Mouse (Mus musculus) cortical plate, adult 2 months (tissue): ENCODE measurements around the gene Pdxdc1. TPM values are rescaled to one million over a fixed set of nuclear protein-coding genes. Genes with fewer than 3 reads are reported as not detected.

ENCODE experiments used
- H3K27ac ChIP-seq: fragments of 200-500 bp; 2 replicates; pipeline ENCODE4 v1.5.1; 2012; ENCODE audit warnings: low read length, control low read depth, inconsistent platforms; ENCODE audit not compliant: insufficient read depth
- H3K4me1 ChIP-seq: fragments of 200-500 bp; 2 replicates; pipeline ENCODE4 v1.6.1; 2011; ENCODE audit warnings: low read length; ENCODE audit not compliant: control insufficient read depth, insufficient read depth
- H3K4me3 ChIP-seq: fragments of 200-500 bp; 2 replicates; pipeline ENCODE4 v1.5.1; 2011; ENCODE audit warnings: mild to moderate bottlenecking, low read length, control low read depth; ENCODE audit not compliant: insufficient read depth
- CTCF ChIP-seq: fragments of 200-500 bp; IDR thresholded peaks from 2 replicates; pipeline ENCODE4 v1.5.1; 2011; ENCODE audit warnings: mild to moderate bottlenecking, control low read depth, low read length; ENCODE audit not compliant: insufficient read depth; ENCODE audit errors: extremely low read depth
- POLR2A ChIP-seq: fragments of 200-500 bp; IDR thresholded peaks from 2 replicates; pipeline ENCODE4 v1.6.1; 2011; ENCODE audit warnings: mild to moderate bottlenecking, low read length, control low read depth; ENCODE audit not compliant: insufficient read depth; ENCODE audit errors: extremely low read depth
- polyA plus RNA-seq: library from polyadenylated mRNA; depleted of rRNA; stranded (reverse); fragments of >200 nt; gene quantifications from 2 replicates; pipeline ENCODE4 v1.2.3, GENCODE M21; 2012

The Pdxdc1 gene
- polyA plus RNA-seq, 1 experiment, result 75.3 TPM

DNA sequence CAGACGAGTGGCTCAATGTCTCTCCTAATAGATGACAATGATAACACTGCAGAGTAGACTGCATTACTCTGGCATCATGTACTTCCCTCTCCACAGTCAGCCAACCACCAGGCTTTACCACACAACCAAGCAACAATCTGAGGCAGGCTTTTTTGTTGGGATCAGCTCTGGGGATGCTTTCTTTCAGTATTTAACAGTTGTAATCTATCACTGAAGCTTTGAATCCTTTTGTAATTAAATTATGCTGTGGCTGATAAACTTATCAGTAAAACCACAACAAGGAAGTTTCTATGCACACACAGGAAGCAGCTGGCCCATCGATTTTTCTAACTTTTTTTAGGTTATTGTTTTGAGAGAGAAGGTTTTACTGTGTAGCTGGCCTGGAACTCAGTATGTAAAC is 54.6 kb downstream of the Pdxdc1 start:
- Histone ChIP-seq H3K4me3 (no peak overlapping the region), H3K27ac (no peak overlapping the region), H3K4me1 (no peaks in the 10 kb centered on the region)
- no peak for TF ChIP-seq CTCF
- no peak for TF ChIP-seq POLR2A

DNA sequence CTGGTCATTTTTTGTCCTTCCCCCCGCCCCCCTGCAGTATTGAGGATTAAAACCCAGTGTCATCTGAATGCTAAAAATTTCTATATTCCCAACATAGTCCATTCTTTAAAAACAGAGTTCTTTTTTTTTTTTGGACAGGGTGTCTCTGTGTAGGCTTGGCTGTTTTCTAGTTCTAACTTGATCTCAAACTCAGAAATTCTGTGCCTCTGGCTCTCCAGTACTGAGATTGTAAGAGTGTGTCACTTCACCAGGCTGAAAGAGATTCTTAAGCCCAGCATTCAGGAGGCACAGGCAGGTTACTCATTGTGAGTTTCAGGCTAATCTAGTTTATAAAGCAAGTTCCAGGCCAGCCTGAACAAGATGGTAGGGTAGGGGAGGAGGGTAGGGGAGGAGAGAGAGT is 56.3 kb downstream of the Pdxdc1 start:
- no peaks in the 10 kb centered on the region for H3K4me1 ChIP-seq
- TF ChIP-seq POLR2A, result no peak
- TF ChIP-seq CTCF, result no peak
- H3K4me3 ChIP-seq, result no peak overlapping the region
- no peak overlapping the region for H3K27ac ChIP-seq

DNA sequence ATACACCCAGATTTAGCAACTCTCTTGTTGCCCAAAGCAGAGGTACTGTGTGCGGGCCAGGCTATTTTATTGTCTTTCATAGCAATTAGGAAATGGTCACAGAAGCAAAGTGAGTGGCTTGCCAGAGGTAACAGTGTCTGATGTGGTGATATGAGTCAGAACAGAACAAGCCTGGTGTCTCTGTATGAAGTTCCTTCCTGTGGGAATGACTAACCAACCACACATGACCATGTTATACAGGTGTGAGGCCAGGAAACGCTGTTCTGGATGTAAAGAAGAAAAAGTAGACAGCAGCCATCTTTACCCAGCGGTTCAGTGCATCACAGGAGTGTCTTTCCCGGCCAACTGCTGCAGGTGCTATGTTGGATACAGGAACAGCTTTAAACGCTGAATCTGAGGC is 57.9 kb downstream of the Pdxdc1 start:
- TF ChIP-seq POLR2A, result no peak

GRCm38 (mm10) chr16:13840956-13841355 is 62.0 kb downstream of the Pdxdc1 start:
- Histone ChIP-seq H3K27ac (no peak overlapping the region), H3K4me3 (no peak overlapping the region), H3K4me1 (no peaks in the 10 kb centered on the region)
- no peak for TF ChIP-seq POLR2A
- TF ChIP-seq CTCF, result no peak

More for the DNA sequence above, 57.9 kb downstream of the Pdxdc1 start:
- H3K4me3 ChIP-seq, result no peak overlapping the region
- H3K4me1 ChIP-seq, result no peaks in the 10 kb centered on the region
- H3K27ac ChIP-seq, result no peak overlapping the region

DNA sequence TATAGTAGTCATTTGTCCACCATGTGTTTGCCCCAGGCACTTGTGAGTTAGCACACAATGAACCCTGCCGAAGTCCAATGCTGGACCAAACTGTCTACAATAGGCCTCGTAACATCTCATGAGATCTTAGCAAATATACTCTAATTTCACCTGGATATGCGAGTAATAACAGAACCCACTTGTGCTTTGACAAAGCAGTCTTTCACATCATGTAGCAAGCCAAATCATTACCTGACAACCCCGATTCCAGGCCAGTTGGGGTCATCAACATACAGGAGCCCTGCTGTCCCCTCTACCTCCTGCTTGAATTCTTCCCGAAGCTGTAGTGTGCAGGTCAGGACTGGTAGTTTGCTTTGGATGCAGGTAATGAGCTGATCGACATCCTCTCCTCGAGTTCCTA is 62.9 kb downstream of the Pdxdc1 start:
- Histone ChIP-seq H3K4me3 (no peak overlapping the region), H3K27ac (no peak overlapping the region), H3K4me1 (no peaks in the 10 kb centered on the region)
- TF ChIP-seq POLR2A, result no peak
- TF ChIP-seq CTCF, result no peak

DNA sequence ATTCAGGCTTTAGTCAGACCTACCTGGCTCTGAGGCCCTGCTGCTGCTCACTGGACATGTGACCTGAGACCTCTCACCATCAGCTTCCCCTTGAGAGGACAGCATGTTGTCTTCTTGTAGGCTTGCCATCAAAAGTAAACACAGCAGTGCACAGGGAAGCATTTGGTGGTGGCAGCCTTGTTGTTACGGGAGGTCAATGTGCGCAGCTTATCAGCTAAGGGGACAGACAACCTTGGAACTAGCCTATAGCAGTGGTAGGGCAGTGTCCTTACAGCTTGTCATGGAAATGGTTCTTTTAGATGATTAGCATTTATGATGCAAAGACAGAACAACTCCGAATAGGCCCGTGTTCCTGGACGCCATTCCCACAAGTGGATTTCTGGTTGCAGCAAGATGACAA is 68.5 kb downstream of the Pdxdc1 start:
- peaks cover 1% of the 10 kb centered on the region; the same call in 1 of the 2 replicates for H3K4me1 ChIP-seq
- H3K4me3 ChIP-seq, result no peak overlapping the region
- H3K27ac ChIP-seq, result no peak overlapping the region
- TF ChIP-seq CTCF (no peak), POLR2A (no peak)

DNA sequence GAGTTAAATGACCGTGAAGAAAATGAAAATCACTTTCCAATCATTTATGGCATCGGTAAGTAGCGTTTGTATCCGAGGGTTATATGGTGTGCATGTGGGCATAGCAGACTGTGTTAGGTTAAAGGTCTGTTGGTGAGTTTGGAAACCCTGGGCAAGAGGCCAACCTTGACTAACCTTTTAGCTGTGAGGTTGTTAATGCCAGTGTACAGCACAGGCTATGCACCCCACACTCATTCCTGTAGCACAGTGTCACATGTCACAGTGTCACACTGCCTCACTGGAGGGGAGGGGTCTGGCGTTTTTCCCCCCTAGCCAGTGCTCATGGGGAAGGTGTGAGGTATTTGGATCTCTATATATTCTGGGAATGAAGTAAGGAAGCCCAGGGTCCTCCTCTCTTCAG is 71.3 kb downstream of the Pdxdc1 start:
- H3K4me1 ChIP-seq, result peaks cover 1% of the 10 kb centered on the region; the same call in 1 of the 2 replicates
- TF ChIP-seq CTCF (no peak), POLR2A (no peak)
- H3K27ac ChIP-seq, result no peak overlapping the region
- no peak overlapping the region for H3K4me3 ChIP-seq

DNA sequence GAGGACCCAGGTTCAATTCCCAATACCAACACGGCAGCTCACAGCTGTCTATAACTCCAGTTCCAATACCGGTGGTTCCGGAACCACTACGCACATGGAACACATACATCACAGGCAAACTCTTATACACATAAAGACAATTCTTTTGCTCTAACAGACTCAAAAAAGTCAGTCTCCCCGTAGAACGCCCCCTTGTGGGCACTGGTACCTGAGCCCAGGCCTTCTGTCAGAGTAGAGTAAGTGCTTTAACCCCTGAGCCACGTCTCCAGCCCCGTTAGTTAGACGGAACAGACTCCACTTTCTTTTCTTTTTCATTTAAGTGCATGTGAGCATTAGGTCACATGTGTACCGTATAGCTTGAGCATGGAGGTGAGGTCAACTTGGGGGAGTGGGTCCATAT is 72.5 kb downstream of the Pdxdc1 start:
- no peak for TF ChIP-seq POLR2A
- TF ChIP-seq CTCF, result no peak
- Histone ChIP-seq H3K4me1 (peaks cover 4% of the 10 kb centered on the region; the same call in 1 of the 2 replicates), H3K27ac (no peak overlapping the region)

DNA sequence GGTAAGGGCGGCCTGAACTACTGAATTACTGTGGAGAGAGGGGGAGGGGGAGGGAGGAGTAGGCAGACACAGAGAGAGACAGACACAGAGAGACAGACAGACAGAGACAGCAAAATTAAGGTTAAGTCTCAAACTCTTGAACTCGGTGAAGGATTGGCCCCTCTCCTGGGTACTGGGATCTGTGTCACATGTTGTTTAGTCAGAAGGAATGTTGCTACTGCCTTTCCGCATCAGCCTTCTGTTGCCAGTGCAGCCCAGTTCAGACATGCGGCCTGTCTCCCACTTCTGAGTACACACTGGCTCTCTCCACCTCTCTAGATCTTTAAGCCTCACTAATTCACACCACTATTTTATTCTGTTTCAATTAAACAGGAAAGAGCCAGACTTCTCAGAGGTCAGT is 76.4 kb downstream of the Pdxdc1 start:
- Histone ChIP-seq H3K4me1 (peaks cover 4% of the 10 kb centered on the region; the same call in 1 of the 2 replicates), H3K27ac (no peak overlapping the region), H3K4me3 (no peak overlapping the region)
- no peak for TF ChIP-seq POLR2A
- no peak for TF ChIP-seq CTCF

More for the DNA sequence above, 72.5 kb downstream of the Pdxdc1 start:
- no peak overlapping the region for H3K4me3 ChIP-seq

DNA sequence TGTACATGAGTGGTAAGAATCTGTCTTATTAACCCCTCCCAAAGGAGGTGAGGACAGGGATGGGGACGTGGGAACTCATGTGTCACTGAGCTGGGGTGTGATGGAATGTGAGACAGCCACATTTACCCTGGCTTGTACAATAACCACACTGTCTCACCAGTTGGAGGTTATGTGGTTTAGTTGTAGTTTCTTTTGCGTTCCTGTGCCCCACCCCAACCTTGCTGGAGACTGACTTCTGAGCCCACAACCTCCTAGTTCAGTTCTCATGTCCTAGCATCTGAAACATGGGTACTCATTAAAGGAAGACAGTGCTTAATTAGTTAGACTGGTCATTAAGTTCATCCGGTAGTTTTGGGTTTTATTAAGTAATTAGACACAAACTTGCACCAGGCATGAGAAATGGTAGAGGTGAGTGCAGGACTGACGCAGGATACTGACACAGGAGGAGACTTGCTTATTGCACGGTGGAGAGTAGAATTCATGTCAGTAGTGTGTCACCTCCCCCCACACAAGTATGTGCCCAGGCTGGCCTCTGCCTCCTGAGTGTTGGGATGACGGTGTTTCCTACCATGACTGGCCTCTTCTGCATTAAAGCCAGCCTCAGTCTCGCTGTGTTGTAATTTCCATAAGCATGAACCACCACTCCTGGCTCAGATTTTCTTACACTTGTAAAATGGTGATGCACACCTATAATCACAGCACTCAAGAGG is 77.0 kb downstream of the Pdxdc1 start:
- Histone ChIP-seq H3K4me1 (peaks cover 4% of the 10 kb centered on the region), H3K27ac (no peak overlapping the region), H3K4me3 (no peak overlapping the region)
- TF ChIP-seq CTCF, result no peak
- TF ChIP-seq POLR2A, result no peak
